Mouse (Mus musculus): ENCODE data around the gene Aftph.

Gene Aftph

DNA sequence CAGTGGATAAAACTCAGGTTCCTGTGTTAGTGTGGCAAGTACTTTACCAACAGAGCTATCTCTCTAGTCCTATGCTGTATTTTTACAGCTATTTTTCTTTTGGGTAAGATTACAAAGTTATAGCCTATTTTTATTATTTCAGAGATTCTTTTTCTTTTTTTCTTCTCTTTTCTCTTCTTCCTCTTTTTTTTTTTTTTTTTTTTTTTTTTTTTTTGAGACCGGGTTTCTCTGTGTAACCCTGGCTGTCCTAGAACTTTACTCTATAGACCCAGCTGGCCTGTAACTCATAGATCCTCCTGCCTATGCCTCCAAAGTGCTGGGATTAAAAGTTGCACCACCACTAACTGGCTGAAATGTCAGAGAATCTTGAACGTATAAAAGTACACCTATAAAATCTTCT, 13.3 kb downstream of the Aftph start:
- no peak for ATAC-seq (ENCODE audit: low TSS enrichment)

GRCm38 (mm10) chr11:20723572-20723971, 17.8 kb downstream of the Aftph start:
- ATAC-seq (ENCODE audit: low TSS enrichment): no peak

DNA sequence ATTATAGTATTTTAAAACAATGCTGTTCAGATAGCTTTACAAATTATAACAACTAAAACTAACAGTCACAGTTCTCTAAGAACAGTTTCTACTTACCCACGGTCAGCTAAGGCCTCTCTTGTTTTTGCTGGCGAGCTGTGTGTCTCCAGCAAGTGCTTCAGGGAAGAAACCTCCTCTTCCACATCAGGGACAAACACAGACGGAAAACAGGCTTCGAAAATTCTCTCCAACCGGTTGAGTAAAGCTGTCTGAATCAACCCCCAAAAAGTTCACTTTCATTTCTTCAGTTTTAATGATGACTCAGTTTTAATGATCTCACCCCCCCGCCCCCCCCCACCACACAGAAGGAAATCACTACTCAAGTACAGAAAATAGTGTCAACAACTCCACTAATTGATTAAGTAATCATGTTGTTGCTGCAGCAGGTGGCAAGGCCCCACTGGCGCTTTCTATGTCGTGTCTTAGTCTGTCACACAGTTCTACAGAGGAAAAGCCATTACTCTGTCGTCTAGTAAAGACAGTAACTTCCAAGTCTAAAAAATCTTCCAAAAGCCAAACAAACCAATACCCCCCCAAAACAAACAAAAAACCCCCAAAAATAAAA, 29.2 kb downstream of the Aftph start:
- ATAC-seq (ENCODE audit: low TSS enrichment): no peak

GRCm38 (mm10) chr11:20691000-20691399, 50.4 kb downstream of the Aftph start:
- peak; percentile 96 for ATAC-seq (ENCODE audit: low TSS enrichment)

GRCm38 (mm10) chr11:20681679-20682078, 59.7 kb downstream of the Aftph start:
- no peak for ATAC-seq (ENCODE audit: low TSS enrichment)

DNA sequence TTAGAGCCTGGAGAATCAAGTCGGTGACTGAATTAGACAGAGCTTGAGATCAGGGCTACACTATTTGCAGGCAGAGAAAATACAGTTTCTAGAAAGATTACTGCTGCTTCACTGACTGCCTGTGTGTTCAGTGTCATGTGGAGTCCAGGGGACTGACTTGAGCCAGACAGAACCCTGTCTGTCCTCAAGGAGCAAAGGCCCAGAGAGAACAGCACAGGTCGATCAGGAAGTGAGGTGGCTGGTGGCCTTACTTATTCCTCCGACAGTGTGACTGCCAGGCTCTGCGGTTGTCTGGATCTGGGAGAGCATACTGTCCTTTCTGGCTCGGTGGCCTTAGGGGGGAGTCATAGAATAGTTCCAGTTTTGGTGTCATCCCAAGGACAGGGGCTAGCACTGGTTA, 60.6 kb downstream of the Aftph start:
- no peak for ATAC-seq (ENCODE audit: low TSS enrichment)

DNA sequence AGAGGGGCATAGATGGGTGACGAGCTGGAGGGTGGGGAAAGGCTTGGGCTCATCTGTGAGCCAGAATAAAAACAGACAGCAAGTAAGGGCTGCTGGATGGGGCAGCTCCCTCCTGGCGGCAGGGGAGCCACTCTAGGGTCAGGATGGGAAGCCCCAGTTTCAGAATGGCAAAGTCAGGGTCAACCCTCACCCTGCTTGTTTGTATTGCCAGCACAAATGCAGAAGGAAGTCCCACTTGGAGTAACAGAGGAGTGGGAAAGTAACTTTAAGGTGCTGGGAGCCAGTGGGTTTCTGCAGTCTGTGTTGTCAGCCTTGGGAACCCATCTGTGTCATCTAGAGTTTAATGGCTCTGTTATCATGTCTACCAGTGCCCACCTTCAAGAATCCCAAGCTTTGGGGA, 62.0 kb downstream of the Aftph start:
- no peak for ATAC-seq (ENCODE audit: low TSS enrichment)

GRCm38 (mm10) chr11:20672513-20672912, 68.9 kb downstream of the Aftph start:
- ATAC-seq (ENCODE audit: low TSS enrichment): peak; percentile 52

- no peak for ATAC-seq (ENCODE audit: low TSS enrichment)
Measured at GRCm38 (mm10) chr11:20671789-20672392, 69.5 kb downstream of the Aftph start.

DNA sequence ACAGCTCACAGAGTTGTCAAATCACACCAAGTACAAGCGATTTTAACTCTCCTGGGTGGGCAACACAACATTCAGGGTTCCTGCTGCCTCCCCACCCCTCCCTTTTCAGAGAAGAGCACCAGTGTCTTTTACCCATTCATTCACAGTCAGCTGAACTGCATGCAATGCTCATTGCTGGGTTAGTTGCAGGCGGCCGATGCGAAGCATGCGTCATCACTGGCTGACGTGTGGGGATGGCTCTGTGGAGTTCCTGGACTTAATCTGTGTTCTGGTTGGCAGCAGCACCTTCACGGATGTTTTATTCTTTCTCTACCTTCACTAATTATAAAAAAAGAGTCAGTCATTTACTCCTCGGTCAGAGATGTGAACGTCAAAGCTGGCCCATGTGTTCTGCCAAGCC, 76.5 kb downstream of the Aftph start:
- peak; percentile 90 for ATAC-seq (ENCODE audit: low TSS enrichment)

- no peak for ATAC-seq (ENCODE audit: low TSS enrichment)
Measured at GRCm38 (mm10) chr11:20663580-20664198, 77.7 kb downstream of the Aftph start.

GRCm38 (mm10) chr11:20662811-20663210, 78.6 kb downstream of the Aftph start:
- ATAC-seq (ENCODE audit: low TSS enrichment): no peak

DNA sequence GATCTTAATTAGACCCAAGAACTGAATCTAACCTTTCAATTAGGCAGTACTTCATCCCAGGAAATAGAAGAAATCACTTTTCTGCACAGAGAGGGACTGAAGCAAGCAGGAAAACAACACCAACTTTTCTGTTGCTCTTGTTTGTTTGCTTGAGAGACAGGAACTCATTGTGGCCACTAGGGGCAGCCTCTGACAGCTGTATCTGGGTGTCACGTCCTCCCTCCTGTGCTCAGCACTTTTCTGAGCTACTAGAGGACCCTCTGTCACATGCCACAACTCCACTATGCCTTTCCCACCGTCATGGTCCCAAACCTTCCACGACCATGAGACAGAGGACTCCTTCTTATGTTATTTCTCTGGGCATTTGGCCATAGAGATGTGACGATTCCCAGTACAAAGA, 79.7 kb downstream of the Aftph start:
- ATAC-seq (ENCODE audit: low TSS enrichment): peak; percentile 49

GRCm38 (mm10) chr11:20660111-20661097, 81.0 kb downstream of the Aftph start:
- ATAC-seq (ENCODE audit: low TSS enrichment): no peak

DNA sequence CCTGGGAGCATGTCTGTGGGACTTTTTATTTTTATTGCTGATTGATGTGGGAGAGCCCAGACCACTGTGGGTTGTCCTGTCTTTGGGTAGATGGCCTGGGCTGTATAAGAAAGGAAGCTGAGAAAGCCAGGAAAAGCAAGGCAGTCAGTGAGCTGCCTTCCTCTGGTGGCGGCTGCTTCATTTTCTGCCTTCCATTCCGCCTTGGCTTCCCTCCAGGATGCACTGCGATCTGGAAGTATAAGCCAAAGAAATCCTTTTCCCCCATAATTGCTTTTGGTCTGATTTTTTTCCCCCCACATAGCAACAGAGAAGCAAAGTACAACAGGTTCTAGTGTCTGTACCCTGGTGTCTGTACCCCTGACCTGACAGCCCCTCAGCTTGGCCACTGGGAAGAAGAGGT, 82.3 kb downstream of the Aftph start:
- no peak for ATAC-seq (ENCODE audit: low TSS enrichment)

GRCm38 (mm10) chr11:20656711-20657057, 84.7 kb downstream of the Aftph start:
- no peak for ATAC-seq (ENCODE audit: low TSS enrichment)

DNA sequence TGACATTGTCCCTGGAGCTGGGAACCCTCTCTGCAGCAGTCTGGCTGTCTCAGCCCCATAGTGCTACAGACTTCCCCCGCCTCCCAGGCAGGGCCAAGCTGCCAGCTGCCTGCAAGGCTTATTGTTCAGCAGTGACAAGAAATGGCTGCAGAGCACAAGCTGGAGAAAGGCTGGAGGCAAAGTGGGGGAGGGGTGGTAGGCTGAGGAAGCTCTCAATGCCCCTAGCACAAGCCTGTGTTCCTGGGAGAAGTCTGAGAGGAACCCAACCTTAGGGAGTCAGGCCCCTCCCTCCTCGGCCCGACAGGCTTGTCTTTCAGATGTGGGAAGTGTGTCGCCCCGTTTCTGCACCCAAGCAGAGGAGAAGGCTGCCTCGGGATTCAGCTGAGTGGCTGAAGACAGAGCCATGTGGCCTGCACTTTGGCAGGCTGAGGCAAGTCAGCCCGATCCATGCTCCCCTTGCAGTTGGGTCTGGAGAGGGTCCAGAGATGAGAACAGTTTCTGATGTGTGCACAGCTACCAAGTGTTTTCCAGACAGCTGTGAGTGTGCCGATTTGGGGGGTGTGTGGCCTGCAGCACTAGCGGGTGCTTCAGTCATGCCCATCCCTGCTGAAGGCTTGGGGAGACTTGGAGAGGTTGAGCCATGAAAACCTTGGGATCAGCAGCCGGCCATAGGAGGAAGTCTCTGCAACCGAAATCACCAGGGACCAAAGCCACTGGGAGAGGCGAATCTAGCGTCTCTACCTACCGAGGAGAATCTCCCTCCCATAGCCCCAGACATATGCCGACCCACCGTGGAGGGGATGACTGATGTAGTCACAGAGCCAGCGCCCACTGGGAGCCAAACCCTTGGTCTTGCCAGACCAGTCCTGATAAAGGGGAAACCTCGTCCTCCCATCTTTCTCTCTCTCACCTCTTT, 85.3 kb downstream of the Aftph start:
- peak; percentile 84 for ATAC-seq (ENCODE audit: low TSS enrichment)

- ATAC-seq (ENCODE audit: low TSS enrichment): no peak
Measured at GRCm38 (mm10) chr11:20651166-20651565, 90.2 kb downstream of the Aftph start.

DNA sequence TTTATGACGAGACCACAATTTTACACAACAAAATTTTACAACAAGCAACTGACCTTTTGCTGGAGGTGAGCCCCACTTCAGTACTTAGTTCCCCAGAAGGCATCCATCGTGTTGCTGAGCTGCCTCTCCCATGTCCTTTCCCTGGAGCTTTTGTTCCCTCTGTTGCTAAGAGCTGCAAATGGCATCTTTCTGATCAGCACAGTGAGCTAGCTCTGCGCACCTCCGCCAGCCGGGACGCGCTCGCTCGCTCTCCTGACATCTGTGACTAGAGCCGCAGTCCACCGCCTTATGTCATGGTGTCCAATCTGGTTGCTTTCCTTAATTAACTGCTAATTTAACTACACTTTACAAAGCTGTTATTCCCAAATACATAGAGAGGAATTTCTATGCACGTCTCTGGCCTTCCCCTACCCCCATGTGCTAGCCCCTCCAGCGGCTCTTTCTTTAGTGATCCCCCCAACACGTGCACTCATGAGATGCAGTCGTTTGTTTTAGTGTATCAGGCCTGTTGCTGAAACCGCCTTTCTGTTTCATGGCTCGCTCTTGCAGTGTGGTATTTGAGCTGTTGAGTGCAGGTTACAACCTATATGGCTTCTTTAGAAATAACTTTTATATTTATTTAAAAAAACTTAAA, 91.3 kb downstream of the Aftph start:
- no peak for ATAC-seq (ENCODE audit: low TSS enrichment)

DNA sequence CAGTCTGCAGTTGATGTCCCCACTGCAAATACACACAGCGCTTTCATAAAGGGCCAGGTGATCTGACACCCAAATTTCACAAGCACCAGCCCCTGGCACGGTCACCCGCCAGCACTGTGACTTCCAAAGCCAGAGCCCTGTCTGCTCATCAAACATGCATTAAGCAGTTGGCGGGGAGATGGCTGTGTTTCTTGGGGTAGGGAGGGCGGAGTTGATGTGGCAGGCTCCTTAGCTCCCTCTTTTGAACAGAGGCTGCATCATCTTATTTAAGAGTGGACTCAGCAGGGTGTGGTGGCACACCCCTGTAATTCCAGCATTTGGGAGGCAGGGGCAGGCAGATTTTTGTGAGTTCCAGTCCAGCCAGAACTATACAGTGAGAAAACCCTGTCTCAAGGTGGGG, 91.9 kb downstream of the Aftph start:
- ATAC-seq (ENCODE audit: low TSS enrichment): no peak

Measured in frontal cortex, adult (tissue).